Mouse (Mus musculus) hindbrain, embryonic 15.5 days (tissue): ENCODE data around the gene Fam81b. TPM values are rescaled to one million over a fixed set of nuclear protein-coding genes. Genes with fewer than 3 reads are reported as not detected.
"Not testable (repeated sequence)": the region's sequence is repeated elsewhere in the genome, so short reads cannot be mapped to it uniquely, and the experiment has no call there.

Experiments used
- ATAC-seq: fragments of 200-750 bp; cut with Nextera tagmentation; 2 replicates; pipeline ENCODE4 v1.8.0; 2017; ENCODE audit warnings: low read depth, moderate number of reproducible peaks, moderate TSS enrichment; ENCODE audit not compliant: low FRiP score
- H3K27ac ChIP-seq: fragments of 300-500 bp; sonication (generic); replicated peaks from 2 replicates; pipeline ENCODE4 v1.5.1; 2015; ENCODE audit warnings: mild to moderate bottlenecking, inconsistent platforms
- H3K27me3 ChIP-seq: fragments of 300-500 bp; sonication (generic); 2 replicates; pipeline ENCODE4 v1.6.1; 2015; ENCODE audit warnings: control low read depth, inconsistent platforms
- H3K36me3 ChIP-seq: fragments of 300-500 bp; sonication (generic); 2 replicates; pipeline ENCODE4 v1.6.1; 2015; ENCODE audit warnings: control low read depth, inconsistent platforms
- H3K4me1 ChIP-seq: fragments of 300-500 bp; sonication (generic); replicated peaks from 2 replicates; pipeline ENCODE4 v1.6.1; 2015; ENCODE audit warnings: control low read depth, inconsistent platforms
- H3K4me2 ChIP-seq: fragments of 300-500 bp; sonication (generic); 2 replicates; pipeline ENCODE4 v1.6.1; 2015; ENCODE audit warnings: moderate library complexity, mild to moderate bottlenecking, inconsistent platforms
- H3K4me3 ChIP-seq: fragments of 300-500 bp; sonication (generic); 2 replicates; pipeline ENCODE4 v1.5.1; 2015; ENCODE audit warnings: mild to moderate bottlenecking, inconsistent platforms
- H3K9ac ChIP-seq: fragments of 300-500 bp; sonication (generic); 2 replicates; pipeline ENCODE4 v1.6.1; 2015; ENCODE audit warnings: inconsistent platforms
- H3K9me3 ChIP-seq: fragments of 300-500 bp; sonication (generic); 2 replicates; pipeline ENCODE4 v1.6.1; 2016; ENCODE audit warnings: control low read depth, inconsistent platforms
- WGBS: fragments of 180-500 bp; shearing (Covaris S2); methylation state at CpG from one replicate; pipeline ENCODE4 v1.1.7; 2015; 5-methylcytosine and 5-hydroxymethylcytosine counted together
- polyA plus RNA-seq: library from polyadenylated mRNA; unstranded; fragments of >200 nt; fragmentation: Nextera tagmentation; extraction: Ambion mirVana; gene quantifications from 2 replicates; pipeline ENCODE4 v1.2.1, GENCODE M21; 2015

Fam81b gene
- polyA plus RNA-seq, result 0.58 and 1.3 TPM in 2 replicates

DNA sequence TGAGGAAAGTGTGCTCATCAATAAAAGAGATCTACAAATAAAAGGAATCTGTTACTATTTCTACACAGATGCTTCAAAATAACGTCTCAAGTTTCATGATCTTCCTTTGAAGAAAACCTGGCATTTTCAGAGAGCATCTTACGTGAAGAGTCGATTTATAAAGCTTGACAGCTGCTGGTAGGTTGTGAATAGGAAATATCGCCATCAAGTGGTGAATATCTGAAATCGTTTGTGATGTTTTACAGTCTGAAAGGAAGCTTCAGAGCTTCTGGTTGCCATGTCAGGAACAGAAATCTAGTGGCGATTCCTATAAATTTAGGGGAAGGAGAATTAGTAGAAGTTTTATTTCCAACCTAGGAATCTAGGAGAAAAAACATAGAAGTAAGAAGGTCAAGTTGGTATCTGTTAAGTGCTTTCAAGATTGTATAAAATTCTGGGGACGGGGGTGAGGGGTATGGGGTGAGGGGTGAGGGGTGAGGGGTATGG is at the start of gene Fam81b:
Gene Fam81b (minus strand): TSS at position 436 of the 486 bp plus-strand sequence.
- Histone ChIP-seq H3K27ac (no peak within 1 kb of the TSS), H3K36me3 (no peaks in the 10 kb centered on the region), H3K4me3 (no peak within 1 kb of the TSS), H3K4me2 (no peak within 1 kb of the TSS), H3K27me3 (no peaks in the 10 kb centered on the region), H3K9me3 (no peaks in the 10 kb centered on the region), H3K9ac (no peak within 1 kb of the TSS), H3K4me1 (no peaks in the 10 kb centered on the region; the same call in 1 of the 2 replicates)
- WGBS, result 39% methylated on average over 7 of the region's 7 CpGs
- ATAC-seq, result no peak

DNA sequence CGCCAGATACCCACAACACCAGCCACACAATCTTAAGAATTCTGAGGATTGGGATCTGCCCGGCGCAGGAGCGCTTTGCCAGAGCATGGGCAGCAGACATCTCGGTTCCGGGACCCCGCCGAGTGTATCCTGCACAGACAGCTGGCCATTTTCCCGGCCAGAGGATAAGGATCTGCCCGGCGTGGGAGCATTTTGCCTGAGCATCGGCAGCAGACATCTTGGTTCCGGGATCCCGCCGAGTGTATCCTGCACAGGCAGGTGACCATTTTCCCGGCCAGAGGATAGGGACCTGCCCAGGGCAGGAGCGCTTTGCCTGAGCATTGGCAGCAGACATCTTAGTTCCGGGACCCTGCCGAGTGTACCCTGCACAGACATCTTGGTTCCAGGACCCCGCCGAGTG is 41.1 kb upstream of the Fam81b start:
- 85% methylated on average over 21 of the region's 21 CpGs for WGBS
- H3K4me3 ChIP-seq, H3K4me1 ChIP-seq, ATAC-seq, H3K4me2 ChIP-seq, H3K36me3 ChIP-seq, H3K27me3 ChIP-seq, H3K9ac ChIP-seq, H3K9me3 ChIP-seq, H3K27ac ChIP-seq: not testable (repeated sequence)

DNA sequence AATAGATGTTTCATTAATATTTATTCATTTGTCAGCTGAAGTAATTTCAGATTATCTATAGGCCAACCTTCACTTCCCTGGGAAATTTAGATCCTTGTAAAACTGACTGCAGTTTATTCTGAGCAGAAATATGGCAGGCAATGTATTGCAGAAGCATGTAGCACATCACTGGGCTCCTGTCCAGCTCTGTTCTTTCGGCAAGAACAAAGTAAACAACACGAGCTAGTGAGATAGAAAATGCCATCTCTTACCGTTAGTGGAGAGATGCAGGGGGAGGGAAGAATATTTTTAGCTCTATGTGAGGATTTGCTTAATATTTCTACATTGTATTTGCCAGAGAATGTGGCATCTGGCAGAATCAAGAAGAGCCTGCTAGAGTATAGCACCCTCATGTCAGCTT is 13.8 kb upstream of the Fam81b start:
- Histone ChIP-seq H3K9me3 (no peaks in the 10 kb centered on the region), H3K4me3 (no peak overlapping the region), H3K9ac (no peak overlapping the region), H3K4me2 (no peak overlapping the region), H3K36me3 (no peaks in the 10 kb centered on the region), H3K27me3 (no peaks in the 10 kb centered on the region), H3K4me1 (no peaks in the 10 kb centered on the region), H3K27ac (no peak overlapping the region)
- no peak for ATAC-seq
- WGBS, result 61% methylated on average over 3 of the region's 3 CpGs

DNA sequence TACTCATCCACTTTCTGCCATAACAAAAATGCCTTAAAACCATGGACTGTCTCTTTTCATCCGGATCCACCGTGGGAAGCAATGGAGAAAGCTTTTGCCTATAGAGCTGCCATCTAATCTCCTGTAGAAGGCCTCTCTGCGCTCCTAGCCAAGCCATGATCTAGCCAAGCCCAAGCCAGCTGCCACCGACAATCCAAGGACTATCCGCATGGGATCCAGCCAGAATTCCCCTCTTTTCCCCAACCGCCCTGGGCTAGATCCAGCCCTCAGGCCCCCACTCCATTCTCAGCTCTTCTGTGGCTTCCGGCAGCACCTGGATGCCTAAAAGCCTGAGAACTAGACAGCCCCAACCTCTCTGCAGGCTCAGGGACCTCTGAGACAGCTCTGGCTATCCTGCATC is 6.7 kb upstream of the Fam81b start:
- Histone ChIP-seq H3K27ac (no peak overlapping the region), H3K4me1 (no peaks in the 10 kb centered on the region; the same call in 1 of the 2 replicates), H3K36me3 (no peaks in the 10 kb centered on the region), H3K4me3 (no peak overlapping the region), H3K9me3 (no peaks in the 10 kb centered on the region), H3K27me3 (no peaks in the 10 kb centered on the region), H3K4me2 (no peak overlapping the region), H3K9ac (no peak overlapping the region)
- no peak for ATAC-seq
- WGBS, result 93% methylated on average over 7 of the region's 7 CpGs

DNA sequence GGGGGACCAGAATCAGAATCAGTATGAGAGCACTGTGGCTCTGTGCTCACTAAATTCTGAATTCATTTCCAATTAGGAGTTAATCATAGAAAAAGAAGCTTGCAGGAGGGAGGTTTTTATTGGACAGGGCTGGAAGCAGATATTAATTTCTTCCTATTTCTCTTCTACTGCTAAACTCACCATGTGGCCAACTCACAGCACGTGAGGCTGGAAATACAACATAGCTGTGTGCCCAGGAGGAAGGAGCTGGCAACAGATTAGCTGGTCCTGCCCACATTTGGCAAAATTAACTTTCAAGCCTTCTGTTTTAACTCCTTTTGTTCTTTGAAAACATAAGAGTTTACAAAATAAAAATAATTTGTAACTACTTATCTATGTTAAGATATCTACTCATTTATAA is 3.9 kb upstream of the Fam81b start:
- no peaks in the 10 kb centered on the region for H3K9me3 ChIP-seq
- 43% methylated on average over 1 of the region's 1 CpGs for WGBS
- H3K27me3 ChIP-seq, result no peaks in the 10 kb centered on the region
- H3K36me3 ChIP-seq, result no peaks in the 10 kb centered on the region
- no peak overlapping the region for H3K4me3 ChIP-seq
- no peak for ATAC-seq
- no peak overlapping the region for H3K9ac ChIP-seq
- no peak overlapping the region for H3K4me2 ChIP-seq
- no peaks in the 10 kb centered on the region; the same call in 1 of the 2 replicates for H3K4me1 ChIP-seq
- H3K27ac ChIP-seq, result no peak overlapping the region

DNA sequence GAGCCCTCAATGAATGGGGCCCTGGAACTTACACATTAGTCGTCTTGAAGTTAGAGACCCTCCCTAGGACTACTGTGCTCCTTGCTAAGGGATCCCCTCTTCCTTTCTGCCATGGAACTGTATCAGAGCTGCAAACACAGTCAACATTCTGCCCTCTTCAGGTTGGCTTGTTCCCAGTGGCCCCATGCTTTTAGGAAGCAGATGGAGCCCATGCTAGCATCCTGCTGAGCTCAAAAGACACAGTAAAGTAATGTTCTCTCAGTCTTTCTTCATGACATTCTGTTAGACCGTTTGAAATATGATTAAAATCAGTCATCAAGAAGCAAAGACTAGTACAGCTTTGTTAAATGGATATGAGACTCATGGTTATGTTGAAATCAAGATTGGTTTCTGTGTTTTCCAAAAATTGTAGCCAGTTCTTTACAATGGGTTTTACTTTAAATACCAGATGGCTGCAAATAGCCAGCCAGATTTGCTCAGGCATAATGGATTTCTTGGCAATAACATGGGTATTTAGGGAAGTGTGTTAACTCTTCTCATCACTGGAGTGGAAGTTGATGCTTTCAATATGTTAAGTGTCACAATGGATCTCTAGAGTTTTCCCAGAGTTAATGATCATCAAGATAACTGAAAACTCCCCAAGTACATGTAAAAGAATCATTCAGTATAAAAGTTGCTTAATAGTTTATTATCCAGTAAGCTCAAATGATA is 938 bp upstream of the Fam81b start:
- Histone ChIP-seq H3K4me3 (no peak overlapping the region), H3K27me3 (no peaks in the 10 kb centered on the region), H3K36me3 (no peaks in the 10 kb centered on the region), H3K9ac (no peak overlapping the region), H3K4me1 (no peaks in the 10 kb centered on the region; the same call in 1 of the 2 replicates), H3K4me2 (no peak overlapping the region), H3K9me3 (no peaks in the 10 kb centered on the region), H3K27ac (no peak overlapping the region)
- 48% methylated on average over 2 of the region's 2 CpGs for WGBS
- ATAC-seq, result peak; percentile 74

DNA sequence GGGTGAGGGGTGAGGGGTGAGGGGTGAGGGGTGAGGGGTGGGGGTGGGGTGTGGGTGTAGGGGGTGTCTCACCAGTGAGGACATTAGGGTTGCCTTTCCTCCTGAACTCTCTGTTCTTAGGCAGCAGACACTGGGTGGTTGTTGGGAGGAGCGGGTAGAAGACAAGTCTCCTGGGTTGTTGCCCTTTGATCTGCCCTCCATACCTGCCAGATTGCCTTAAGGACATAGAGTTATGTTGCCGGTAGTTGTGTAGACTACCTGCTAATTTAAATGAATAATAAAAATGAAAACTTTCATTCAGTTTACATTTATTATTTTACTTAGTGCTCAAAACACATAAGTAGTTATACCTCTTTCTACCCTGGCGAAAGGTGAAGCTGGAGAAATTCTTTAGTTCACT is 369 bp upstream of the Fam81b start:
- Histone ChIP-seq H3K9ac (no peak overlapping the region), H3K4me2 (no peak overlapping the region), H3K27me3 (no peaks in the 10 kb centered on the region), H3K36me3 (no peaks in the 10 kb centered on the region), H3K4me3 (no peak overlapping the region), H3K4me1 (no peaks in the 10 kb centered on the region; the same call in 1 of the 2 replicates), H3K9me3 (no peaks in the 10 kb centered on the region), H3K27ac (no peak overlapping the region)
- WGBS, result 91% methylated on average over 3 of the region's 3 CpGs
- no peak for ATAC-seq

DNA sequence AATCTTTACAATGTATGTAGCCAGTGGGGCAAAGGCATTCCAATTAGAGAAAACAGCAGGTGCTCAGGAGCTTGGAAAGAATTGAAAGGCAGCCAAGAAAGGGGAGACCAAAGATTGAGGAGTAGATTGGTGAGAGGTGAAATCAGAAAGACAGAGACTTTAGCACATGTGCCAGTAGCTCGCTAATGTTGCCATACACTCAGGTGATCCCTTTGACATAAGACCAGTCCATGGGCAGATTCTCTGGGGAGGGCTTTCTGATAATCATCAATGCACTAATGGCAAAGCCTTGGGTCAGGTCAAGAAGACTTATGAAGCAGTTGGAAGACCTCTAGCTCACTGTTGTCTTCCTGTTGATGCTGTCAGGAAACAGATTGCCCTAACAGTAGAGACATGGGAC is 671 bp downstream of the Fam81b start:
- H3K4me3 ChIP-seq, result no peak overlapping the region
- ATAC-seq, result no peak
- no peak overlapping the region for H3K9ac ChIP-seq
- no peaks in the 10 kb centered on the region for H3K9me3 ChIP-seq
- H3K27me3 ChIP-seq, result no peaks in the 10 kb centered on the region
- 73% methylated on average over 1 of the region's 1 CpGs for WGBS
- no peaks in the 10 kb centered on the region for H3K4me1 ChIP-seq
- H3K27ac ChIP-seq, result no peak overlapping the region
- no peak overlapping the region for H3K4me2 ChIP-seq
- no peaks in the 10 kb centered on the region for H3K36me3 ChIP-seq

DNA sequence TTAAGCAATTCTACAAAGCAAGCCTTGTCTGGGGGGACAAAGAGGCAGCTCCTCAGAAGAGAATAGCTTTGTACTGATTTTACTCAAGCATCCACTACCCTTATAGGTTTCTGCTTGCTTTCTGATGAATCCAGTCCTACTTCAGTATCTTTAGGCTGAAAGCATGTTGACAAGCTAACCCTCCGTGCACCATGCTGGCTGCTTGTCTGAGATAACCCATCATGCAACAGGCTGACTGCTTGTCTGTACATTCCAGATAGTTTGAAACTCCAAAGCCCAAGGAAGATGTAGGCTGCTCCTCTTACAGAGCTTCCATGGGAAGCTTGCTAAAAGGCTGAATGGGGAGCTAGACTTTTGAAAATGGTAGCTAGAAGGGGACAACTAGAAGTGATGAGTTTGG is 1.7 kb downstream of the Fam81b start:
- Histone ChIP-seq H3K27me3 (no peaks in the 10 kb centered on the region), H3K4me1 (no peaks in the 10 kb centered on the region), H3K36me3 (no peaks in the 10 kb centered on the region), H3K4me3 (no peak overlapping the region), H3K9me3 (no peaks in the 10 kb centered on the region), H3K9ac (no peak overlapping the region), H3K27ac (no peak overlapping the region), H3K4me2 (no peak overlapping the region)
- WGBS, result 85% methylated on average over 1 of the region's 1 CpGs
- ATAC-seq, result no peak

DNA sequence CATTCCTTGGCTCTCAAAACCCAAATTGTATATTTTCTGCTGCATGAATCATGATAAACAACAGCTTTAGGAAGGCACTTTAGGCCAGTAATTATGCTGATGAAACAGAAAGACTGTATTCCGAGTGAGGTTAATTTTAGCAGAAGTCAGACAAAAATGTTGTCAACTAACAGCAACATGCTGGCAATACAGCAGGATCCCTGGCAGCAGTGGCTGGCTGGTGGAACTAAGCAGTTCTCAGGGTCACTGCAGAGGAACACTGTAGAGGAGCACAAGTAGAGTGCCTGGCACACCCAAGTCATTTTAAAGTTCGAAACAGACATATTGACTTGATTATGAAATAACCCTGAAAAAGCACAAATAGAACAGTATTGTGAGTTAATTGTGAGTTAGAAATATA is 2.8 kb downstream of the Fam81b start:
- Histone ChIP-seq H3K9ac (no peak overlapping the region), H3K27me3 (no peaks in the 10 kb centered on the region), H3K4me2 (no peak overlapping the region), H3K36me3 (no peaks in the 10 kb centered on the region), H3K9me3 (no peaks in the 10 kb centered on the region), H3K27ac (no peak overlapping the region), H3K4me3 (no peak overlapping the region), H3K4me1 (no peaks in the 10 kb centered on the region)
- WGBS, result 82% methylated on average over 2 of the region's 2 CpGs
- no peak for ATAC-seq

DNA sequence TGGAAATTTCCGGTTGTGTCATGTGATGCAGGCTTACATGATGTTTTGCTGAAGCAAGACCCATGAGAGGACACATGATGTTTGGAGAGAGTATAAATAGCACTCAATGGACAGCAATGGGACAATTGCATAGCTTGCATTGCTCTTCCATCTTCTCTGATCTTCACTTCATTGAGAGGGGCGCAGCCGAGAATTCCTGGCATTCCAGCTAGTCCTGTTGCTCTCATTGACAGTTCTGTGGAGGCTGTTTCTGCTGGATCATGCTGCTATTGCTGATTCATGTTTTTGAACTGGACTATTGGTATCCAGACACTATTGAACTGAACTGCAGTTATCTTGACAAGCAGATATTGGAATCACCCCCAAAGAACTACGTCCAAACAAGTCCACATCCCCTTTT is 12.8 kb downstream of the Fam81b start:
- H3K36me3 ChIP-seq, result no peaks in the 10 kb centered on the region
- ATAC-seq, result no peak
- H3K4me2 ChIP-seq, result no peak overlapping the region
- no peak overlapping the region for H3K4me3 ChIP-seq
- 77% methylated on average over 4 of the region's 4 CpGs for WGBS
- no peaks in the 10 kb centered on the region for H3K9me3 ChIP-seq
- H3K27ac ChIP-seq, result no peak overlapping the region
- no peaks in the 10 kb centered on the region for H3K4me1 ChIP-seq
- no peaks in the 10 kb centered on the region for H3K27me3 ChIP-seq
- no peak overlapping the region for H3K9ac ChIP-seq

DNA sequence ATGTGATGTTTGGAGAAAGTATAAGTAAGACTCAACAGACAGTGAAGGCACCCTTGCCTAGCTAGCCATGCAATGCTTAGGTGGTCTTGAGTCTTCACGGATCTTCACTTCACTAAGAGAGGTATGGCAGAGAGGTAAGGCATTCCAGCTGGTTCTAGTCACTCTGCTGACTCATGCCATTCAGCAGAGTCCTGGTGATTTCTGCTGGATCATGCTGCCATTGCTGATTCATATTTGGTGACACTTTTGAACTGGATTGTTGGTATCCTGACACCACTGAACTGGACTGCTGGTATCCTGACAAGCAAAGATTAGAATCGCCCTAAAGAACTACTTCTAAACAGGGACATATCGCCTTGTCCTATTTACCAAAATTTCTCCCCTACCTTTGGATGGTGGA is 20.3 kb downstream of the Fam81b start:
- no peak for ATAC-seq
- Histone ChIP-seq H3K27me3 (no peaks in the 10 kb centered on the region), H3K9ac (no peak overlapping the region), H3K4me2 (no peak overlapping the region), H3K4me3 (no peak overlapping the region), H3K9me3 (no peaks in the 10 kb centered on the region), H3K4me1 (no peaks in the 10 kb centered on the region), H3K36me3 (no peaks in the 10 kb centered on the region), H3K27ac (no peak overlapping the region)
- WGBS, result 93% methylated on average over 3 of the region's 3 CpGs
